Mouse (Mus musculus): ENCODE data around the gene Tdrd1. TPM values are rescaled to one million over a fixed set of nuclear protein-coding genes. Genes with fewer than 3 reads are reported as not detected.

The Tdrd1 gene
- polyA plus RNA-seq, 2 experiments: 3.3 to 3.9 TPM

DNA sequence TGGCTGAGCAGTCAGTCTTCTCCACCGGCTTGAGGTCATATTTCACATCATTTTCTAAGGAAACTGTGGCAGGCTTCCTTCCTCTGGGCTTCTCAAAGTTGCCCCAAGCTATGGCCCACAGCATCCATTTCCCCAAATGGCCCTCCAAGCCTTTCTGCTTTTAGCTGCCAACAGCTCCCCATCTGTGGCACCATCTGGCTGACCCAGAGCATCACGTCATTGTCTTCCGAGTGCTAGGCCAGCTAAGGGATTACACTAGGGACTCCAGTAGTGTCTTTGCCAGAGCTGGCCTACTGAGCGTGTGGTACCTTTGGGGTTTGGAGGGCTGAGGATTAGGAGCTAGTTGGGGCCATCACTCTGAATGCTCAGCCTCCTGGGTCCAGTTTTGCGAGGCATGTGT is 66.6 kb downstream of the Tdrd1 start:
- H3K36me3 ChIP-seq (ENCODE audit: control insufficient read depth, insufficient read depth, low read length): no peaks in the 10 kb centered on the region
- no peak overlapping the region for H3K4me2 ChIP-seq (replicated peaks; ENCODE audit: low read depth, low read length, severe bottlenecking)
- no peak for TF ChIP-seq POLR2A (IDR thresholded peaks at IDR 0.05; ENCODE audit: borderline replicate concordance, extremely low read depth, insufficient read depth, insufficient read length)
- no peaks in the 10 kb centered on the region for H3K27me3 ChIP-seq (ENCODE audit: control insufficient read depth, insufficient read depth, low read length)
- H3K4me3 ChIP-seq (replicated peaks; ENCODE audit: low read length): no peak overlapping the region
- no peaks in the 10 kb centered on the region for H3K9me3 ChIP-seq (ENCODE audit: control insufficient read depth, low read length)
- WGBS: 70% methylated on average over 5 of the region's 5 CpGs
- DNase-seq (ENCODE audit: low spot score): no peak
- H3K9ac ChIP-seq (ENCODE audit: low read depth, low read length, severe bottlenecking): no peak overlapping the region
- H3K27ac ChIP-seq (replicated peaks; ENCODE audit: low read depth, low read length): no peak overlapping the region
- H3K4me1 ChIP-seq (ENCODE audit: control insufficient read depth, insufficient read depth, low read length): peaks cover 10% of the 10 kb centered on the region; the same call in 1 of the 2 replicates
- no peak for ATAC-seq (ENCODE audit: low FRiP score, low read depth)

DNA sequence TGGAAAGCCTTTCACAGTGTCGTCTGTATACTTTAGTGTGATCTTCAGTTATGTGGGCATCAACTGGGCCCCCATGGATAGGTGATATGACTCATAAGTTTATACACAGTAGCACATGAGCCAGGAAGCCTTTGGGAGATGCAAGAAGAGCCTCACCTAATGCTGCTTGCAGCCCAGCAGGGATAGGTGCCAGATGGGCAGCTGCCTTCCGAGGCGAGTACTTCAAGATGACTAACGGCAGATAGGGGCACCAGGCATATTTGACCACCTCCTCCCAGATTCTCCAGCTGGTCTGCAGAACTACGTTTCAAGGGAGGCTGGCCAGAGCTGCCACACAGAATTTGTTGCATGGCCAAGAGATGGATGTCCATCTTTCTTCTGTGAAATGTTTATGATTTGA is 67.3 kb downstream of the Tdrd1 start:
- Histone ChIP-seq H3K4me3 (replicated peaks; ENCODE audit: low read length) (no peak overlapping the region), H3K27me3 (ENCODE audit: control insufficient read depth, insufficient read depth, low read length) (no peaks in the 10 kb centered on the region), H3K36me3 (ENCODE audit: control insufficient read depth, insufficient read depth, low read length) (no peaks in the 10 kb centered on the region), H3K9me3 (ENCODE audit: control insufficient read depth, low read length) (no peaks in the 10 kb centered on the region), H3K9ac (ENCODE audit: low read depth, low read length, severe bottlenecking) (no peak overlapping the region), H3K4me1 (ENCODE audit: control insufficient read depth, insufficient read depth, low read length) (peaks cover 10% of the 10 kb centered on the region; the same call in 1 of the 2 replicates), H3K27ac (replicated peaks; ENCODE audit: low read depth, low read length) (no peak overlapping the region), H3K4me2 (replicated peaks; ENCODE audit: low read depth, low read length, severe bottlenecking) (no peak overlapping the region)
- 70% methylated on average over 5 of the region's 5 CpGs for WGBS
- ATAC-seq (ENCODE audit: low FRiP score, low read depth) (no peak), DNase-seq (ENCODE audit: low spot score) (no peak)
- TF ChIP-seq POLR2A (IDR thresholded peaks at IDR 0.05; ENCODE audit: borderline replicate concordance, extremely low read depth, insufficient read depth, insufficient read length): no peak

DNA sequence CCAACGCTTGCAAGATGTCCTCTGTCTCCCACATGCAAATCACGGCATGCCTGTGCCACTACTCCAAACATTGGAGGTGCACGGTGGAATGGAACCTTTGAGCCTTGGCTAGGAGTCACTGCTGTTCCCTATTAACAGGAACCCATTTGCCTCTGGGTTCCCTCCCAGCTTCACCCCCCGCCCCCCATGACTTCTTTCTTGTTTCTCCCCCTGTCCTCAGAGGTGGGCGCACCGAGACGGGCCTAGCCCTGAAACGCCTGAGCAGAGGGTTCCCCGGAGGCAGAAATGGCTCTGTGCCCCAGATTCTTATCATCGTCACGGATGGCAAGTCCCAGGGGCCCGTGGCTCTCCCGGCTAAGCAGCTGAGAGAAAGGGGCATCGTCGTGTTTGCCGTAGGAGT is 71.6 kb downstream of the Tdrd1 start:
- Histone ChIP-seq H3K27me3 (ENCODE audit: control insufficient read depth, insufficient read depth, low read length) (no peaks in the 10 kb centered on the region), H3K27ac (replicated peaks; ENCODE audit: low read depth, low read length) (no peak overlapping the region), H3K36me3 (ENCODE audit: control insufficient read depth, insufficient read depth, low read length) (no peaks in the 10 kb centered on the region), H3K4me3 (replicated peaks; ENCODE audit: low read length) (no peak overlapping the region), H3K4me1 (ENCODE audit: control insufficient read depth, insufficient read depth, low read length) (no peaks in the 10 kb centered on the region), H3K4me2 (replicated peaks; ENCODE audit: low read depth, low read length, severe bottlenecking) (no peak overlapping the region), H3K9ac (ENCODE audit: low read depth, low read length, severe bottlenecking) (no peak overlapping the region), H3K9me3 (ENCODE audit: control insufficient read depth, low read length) (no peaks in the 10 kb centered on the region)
- ATAC-seq (ENCODE audit: low FRiP score, low read depth) (no peak), DNase-seq (ENCODE audit: low spot score) (no peak)
- 69% methylated on average over 13 of the region's 16 CpGs for WGBS
- TF ChIP-seq POLR2A (IDR thresholded peaks at IDR 0.05; ENCODE audit: borderline replicate concordance, extremely low read depth, insufficient read depth, insufficient read length): no peak

DNA sequence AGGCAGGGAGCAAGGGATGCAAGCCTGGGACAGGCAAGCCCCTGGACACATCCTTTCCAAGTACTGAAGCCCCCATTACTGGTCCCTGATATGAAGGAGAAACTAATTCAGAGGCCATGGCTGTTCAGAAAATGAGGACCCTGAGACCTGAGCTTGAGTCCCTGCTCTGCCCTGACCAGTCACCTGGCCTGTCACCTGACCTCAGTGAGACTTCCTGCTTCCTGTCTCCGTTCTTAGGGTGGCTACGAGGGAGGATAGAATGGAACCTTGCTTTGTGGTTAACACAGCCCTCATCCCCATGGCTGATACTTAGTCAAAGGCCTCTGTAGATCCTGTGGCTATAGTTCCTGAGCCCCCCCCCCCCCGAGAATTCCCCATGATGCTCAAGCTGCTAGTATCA is 78.1 kb downstream of the Tdrd1 start:
- H3K36me3 ChIP-seq (ENCODE audit: control insufficient read depth, insufficient read depth, low read length): no peaks in the 10 kb centered on the region
- 64% methylated on average over 3 of the region's 3 CpGs for WGBS
- H3K9me3 ChIP-seq (ENCODE audit: control insufficient read depth, low read length): no peaks in the 10 kb centered on the region
- H3K4me1 ChIP-seq (ENCODE audit: control insufficient read depth, insufficient read depth, low read length): no peaks in the 10 kb centered on the region
- DNase-seq (ENCODE audit: low spot score) (no peak), ATAC-seq (ENCODE audit: low FRiP score, low read depth) (no peak)
- TF ChIP-seq POLR2A (IDR thresholded peaks at IDR 0.05; ENCODE audit: borderline replicate concordance, extremely low read depth, insufficient read depth, insufficient read length): no peak
- H3K27ac ChIP-seq (replicated peaks; ENCODE audit: low read depth, low read length): no peak overlapping the region
- H3K27me3 ChIP-seq (ENCODE audit: control insufficient read depth, insufficient read depth, low read length): no peaks in the 10 kb centered on the region
- H3K4me2 ChIP-seq (replicated peaks; ENCODE audit: low read depth, low read length, severe bottlenecking): no peak overlapping the region
- no peak overlapping the region for H3K4me3 ChIP-seq (replicated peaks; ENCODE audit: low read length)
- no peak overlapping the region for H3K9ac ChIP-seq (ENCODE audit: low read depth, low read length, severe bottlenecking)

GRCm38 (mm10) chr19:56905395-56905794 is 79.4 kb downstream of the Tdrd1 start:
- no peak for ATAC-seq (ENCODE audit: low FRiP score, low read depth)
- 89% methylated on average over 7 of the region's 7 CpGs for WGBS
- no peaks in the 10 kb centered on the region for H3K4me1 ChIP-seq (ENCODE audit: control insufficient read depth, insufficient read depth, low read length)
- H3K4me3 ChIP-seq (replicated peaks; ENCODE audit: low read length): no peak overlapping the region
- H3K4me2 ChIP-seq (replicated peaks; ENCODE audit: low read depth, low read length, severe bottlenecking): no peak overlapping the region
- no peaks in the 10 kb centered on the region for H3K27me3 ChIP-seq (ENCODE audit: control insufficient read depth, insufficient read depth, low read length)
- H3K36me3 ChIP-seq (ENCODE audit: control insufficient read depth, insufficient read depth, low read length): no peaks in the 10 kb centered on the region
- no peak for TF ChIP-seq POLR2A (IDR thresholded peaks at IDR 0.05; ENCODE audit: borderline replicate concordance, extremely low read depth, insufficient read depth, insufficient read length)
- H3K27ac ChIP-seq (replicated peaks; ENCODE audit: low read depth, low read length): no peak overlapping the region
- H3K9ac ChIP-seq (ENCODE audit: low read depth, low read length, severe bottlenecking): no peak overlapping the region
- no peaks in the 10 kb centered on the region for H3K9me3 ChIP-seq (ENCODE audit: control insufficient read depth, low read length)
- DNase-seq (ENCODE audit: low spot score): no peak

- H3K27ac ChIP-seq (replicated peaks; ENCODE audit: low read depth, low read length): no peak overlapping the region
- WGBS: 13% methylated on average over 3 of the region's 3 CpGs
- H3K36me3 ChIP-seq (ENCODE audit: control insufficient read depth, insufficient read depth, low read length): no peaks in the 10 kb centered on the region
- H3K4me2 ChIP-seq (replicated peaks; ENCODE audit: low read depth, low read length, severe bottlenecking): no peak overlapping the region
- H3K9me3 ChIP-seq (ENCODE audit: control insufficient read depth, low read length): no peaks in the 10 kb centered on the region
- ATAC-seq (ENCODE audit: low FRiP score, low read depth): no peak
- H3K4me1 ChIP-seq (ENCODE audit: control insufficient read depth, insufficient read depth, low read length): 0 out of 2 replicates have a peak, but pooled peaks cover 2% of the 10 kb centered on the region
- H3K27me3 ChIP-seq (ENCODE audit: control insufficient read depth, insufficient read depth, low read length): no peaks in the 10 kb centered on the region
- DNase-seq (ENCODE audit: low spot score): no peak
- TF ChIP-seq POLR2A (IDR thresholded peaks at IDR 0.05; ENCODE audit: borderline replicate concordance, extremely low read depth, insufficient read depth, insufficient read length): no peak
- no peak overlapping the region for H3K4me3 ChIP-seq (replicated peaks; ENCODE audit: low read length)
- H3K9ac ChIP-seq (ENCODE audit: low read depth, low read length, severe bottlenecking): no peak overlapping the region
Observed at GRCm38 (mm10) chr19:56907850-56908249, 81.8 kb downstream of the Tdrd1 start.

Measured in limb, embryonic 14.5 days (tissue).